Mouse (Mus musculus): ENCODE data around the gene Sec11a. TPM values are rescaled to one million over a fixed set of nuclear protein-coding genes. Genes with fewer than 3 reads are reported as not detected.

Sec11a gene
- polyA plus RNA-seq, 2 experiments, result 50.0 to 89.0 TPM

- no peak for TF ChIP-seq CTCF (IDR thresholded peaks at IDR 0.05; ENCODE audit: low read depth)
- TF ChIP-seq EP300 (IDR thresholded peaks at IDR 0.05; ENCODE audit: low read depth), result peak; percentile 38; the same call in 1 of the 2 replicates
- Histone ChIP-seq H3K9me3 (ENCODE audit: control insufficient read depth, low read length) (no peaks in the 10 kb centered on the region), H3K36me3 (replicated peaks; ENCODE audit: control insufficient read depth, insufficient read depth, low read depth) (peaks cover 22% of the 10 kb centered on the region), H3K4me2 (ENCODE audit: low read depth) (no peak overlapping the region), H3K27ac (no peak overlapping the region), H3K4me3 (ENCODE audit: insufficient read depth in 1 of 2, low read depth in 2 of 2, low read length in 2 of 2) (no peak overlapping the region), H3K27me3 (ENCODE audit: control insufficient read depth, insufficient read depth, low read length) (no peaks in the 10 kb centered on the region), H3K4me1 (replicated peaks; ENCODE audit: control insufficient read depth in 2 of 2, insufficient read depth in 2 of 2, low read length in 1 of 2) (peaks cover 0 to 3% of the 10 kb centered on the region in 2 experiments; a peak in 1 of 4 replicates), H3K9ac (replicated peaks) (no peak overlapping the region)
- DNase-seq (ENCODE audit: low read depth in 3 of 3, low spot score in 3 of 3) (no peak), ATAC-seq (ENCODE audit: insufficient read depth) (peak; percentile 68)
- 80% methylated on average over 1 of the region's 1 CpGs for WGBS (ENCODE audit: insufficient replicate concordance)
Observed at GRCm38 (mm10) chr7:80935834-80936233, 11.7 kb downstream of the Sec11a start.

- H3K27ac ChIP-seq, result no peak overlapping the region
- no peak overlapping the region for H3K9ac ChIP-seq (replicated peaks)
- H3K9me3 ChIP-seq (ENCODE audit: control insufficient read depth, low read length), result no peaks in the 10 kb centered on the region
- H3K4me1 ChIP-seq (replicated peaks; ENCODE audit: control insufficient read depth in 2 of 2, insufficient read depth in 2 of 2, low read length in 1 of 2), result peaks cover 0 to 3% of the 10 kb centered on the region in 2 experiments; a peak in 1 of 4 replicates
- WGBS (ENCODE audit: insufficient replicate concordance), result 64% methylated on average over 1 of the region's 1 CpGs
- DNase-seq (ENCODE audit: low read depth in 3 of 3, low spot score in 3 of 3), result no peak
- H3K4me3 ChIP-seq (ENCODE audit: insufficient read depth in 1 of 2, low read depth in 2 of 2, low read length in 2 of 2), result no peak overlapping the region
- H3K36me3 ChIP-seq (replicated peaks; ENCODE audit: control insufficient read depth, insufficient read depth, low read depth), result peaks cover 23% of the 10 kb centered on the region
- H3K4me2 ChIP-seq (ENCODE audit: low read depth), result no peak overlapping the region
- no peak for ATAC-seq (ENCODE audit: insufficient read depth)
- TF ChIP-seq EP300 (IDR thresholded peaks at IDR 0.05; ENCODE audit: low read depth), result no peak
- TF ChIP-seq CTCF (IDR thresholded peaks at IDR 0.05; ENCODE audit: low read depth), result no peak
- no peaks in the 10 kb centered on the region for H3K27me3 ChIP-seq (ENCODE audit: control insufficient read depth, insufficient read depth, low read length)
Observed at GRCm38 (mm10) chr7:80932777-80933176, 14.8 kb downstream of the Sec11a start.

DNA sequence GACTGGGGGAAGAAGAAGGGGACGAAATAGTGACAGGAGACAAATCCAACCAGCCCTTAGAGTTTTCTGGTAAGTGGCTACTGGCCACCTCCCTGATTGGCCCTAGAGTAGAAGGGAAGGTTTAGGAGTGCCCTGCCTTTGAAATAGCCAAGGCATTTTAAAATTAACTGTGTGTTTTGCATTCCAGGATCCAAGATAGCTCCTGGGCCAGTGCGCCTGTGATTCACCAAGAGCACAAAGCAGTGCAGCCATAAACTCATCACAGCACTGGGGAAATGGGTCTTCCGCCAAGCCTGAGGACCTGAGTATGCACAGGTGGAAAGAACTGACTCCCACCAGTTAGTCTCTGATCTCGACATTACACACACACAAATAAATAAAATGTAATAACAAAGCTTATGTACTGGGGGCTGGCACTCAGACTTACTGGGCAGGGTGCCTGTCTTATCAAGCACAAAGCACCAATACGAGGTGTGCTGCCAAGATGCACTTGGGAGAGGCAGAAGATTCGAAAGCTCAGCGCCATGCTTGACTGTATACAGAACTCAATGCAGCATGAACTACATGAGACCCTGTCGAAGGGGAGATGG lies 15.9 kb downstream of the Sec11a start:
- WGBS (ENCODE audit: insufficient replicate concordance), result 80% methylated on average over 8 of the region's 8 CpGs
- DNase-seq (ENCODE audit: low read depth in 3 of 3, low spot score in 3 of 3), result no peak
- Histone ChIP-seq H3K9me3 (ENCODE audit: control insufficient read depth, low read length) (no peaks in the 10 kb centered on the region), H3K9ac (replicated peaks) (no peak overlapping the region), H3K27me3 (ENCODE audit: control insufficient read depth, insufficient read depth, low read length) (no peaks in the 10 kb centered on the region), H3K4me1 (replicated peaks; ENCODE audit: control insufficient read depth in 2 of 2, insufficient read depth in 2 of 2, low read length in 1 of 2) (peaks cover 0 to 2% of the 10 kb centered on the region in 2 experiments; a peak in 1 of 4 replicates), H3K27ac (no peak overlapping the region), H3K36me3 (replicated peaks; ENCODE audit: control insufficient read depth, insufficient read depth, low read depth) (peaks cover 29% of the 10 kb centered on the region), H3K4me2 (ENCODE audit: low read depth) (no peak overlapping the region), H3K4me3 (ENCODE audit: insufficient read depth in 1 of 2, low read depth in 2 of 2, low read length in 2 of 2) (no peak overlapping the region)
- no peak for ATAC-seq (ENCODE audit: insufficient read depth)
- no peak for TF ChIP-seq EP300 (IDR thresholded peaks at IDR 0.05; ENCODE audit: low read depth)
- no peak for TF ChIP-seq CTCF (IDR thresholded peaks at IDR 0.05; ENCODE audit: low read depth)

- Histone ChIP-seq H3K4me1 (replicated peaks; ENCODE audit: control insufficient read depth in 2 of 2, insufficient read depth in 2 of 2, low read length in 1 of 2) (peaks cover 4% of the 10 kb centered on the region in 2 experiments; a peak in 3 of 4 replicates), H3K4me2 (ENCODE audit: low read depth) (no peak overlapping the region), H3K9ac (replicated peaks) (no peak overlapping the region), H3K27ac (no peak overlapping the region), H3K36me3 (replicated peaks; ENCODE audit: control insufficient read depth, insufficient read depth, low read depth) (peaks cover 16% of the 10 kb centered on the region), H3K4me3 (ENCODE audit: insufficient read depth in 1 of 2, low read depth in 2 of 2, low read length in 2 of 2) (no peak overlapping the region), H3K27me3 (ENCODE audit: control insufficient read depth, insufficient read depth, low read length) (no peaks in the 10 kb centered on the region), H3K9me3 (ENCODE audit: control insufficient read depth, low read length) (no peaks in the 10 kb centered on the region)
- DNase-seq (ENCODE audit: low read depth in 3 of 3, low spot score in 3 of 3), result no peak
- TF ChIP-seq EP300 (IDR thresholded peaks at IDR 0.05; ENCODE audit: low read depth) (no peak), CTCF (IDR thresholded peaks at IDR 0.05; ENCODE audit: low read depth) (no peak)
- no peak for ATAC-seq (ENCODE audit: insufficient read depth)
- WGBS (ENCODE audit: insufficient replicate concordance), result 66% methylated on average over 2 of the region's 2 CpGs
Observed at GRCm38 (mm10) chr7:80923165-80923564, 24.4 kb downstream of the Sec11a start.

GRCm38 (mm10) chr7:80919647-80920008 lies 28.0 kb downstream of the Sec11a start:
- peaks cover 4% of the 10 kb centered on the region in 2 experiments; a peak in 3 of 4 replicates for H3K4me1 ChIP-seq (replicated peaks; ENCODE audit: control insufficient read depth in 2 of 2, insufficient read depth in 2 of 2, low read length in 1 of 2)
- TF ChIP-seq EP300 (IDR thresholded peaks at IDR 0.05; ENCODE audit: low read depth), result no peak
- no peak for TF ChIP-seq CTCF (IDR thresholded peaks at IDR 0.05; ENCODE audit: low read depth)
- no peaks in the 10 kb centered on the region for H3K9me3 ChIP-seq (ENCODE audit: control insufficient read depth, low read length)
- H3K36me3 ChIP-seq (replicated peaks; ENCODE audit: control insufficient read depth, insufficient read depth, low read depth), result peaks cover 23% of the 10 kb centered on the region
- ATAC-seq (ENCODE audit: insufficient read depth), result no peak
- H3K4me2 ChIP-seq (ENCODE audit: low read depth), result no peak overlapping the region
- H3K27ac ChIP-seq, result no peak overlapping the region
- H3K4me3 ChIP-seq (ENCODE audit: insufficient read depth in 1 of 2, low read depth in 2 of 2, low read length in 2 of 2), result no peak overlapping the region
- DNase-seq (ENCODE audit: low read depth in 3 of 3, low spot score in 3 of 3), result no peak
- no peaks in the 10 kb centered on the region for H3K27me3 ChIP-seq (ENCODE audit: control insufficient read depth, insufficient read depth, low read length)
- no peak overlapping the region for H3K9ac ChIP-seq (replicated peaks)
- WGBS (ENCODE audit: insufficient replicate concordance), result 60% methylated on average over 5 of the region's 5 CpGs

Data from liver, embryonic 14.5 days (tissue).